Mouse (Mus musculus) left cerebral cortex, postnatal 36 days (tissue): ENCODE measurements around the gene Pikfyve. TPM values are rescaled to one million over a fixed set of nuclear protein-coding genes. Genes with fewer than 3 reads are reported as not detected.

Experiments
- DNase-seq, 2 experiments: peaks; one replicate each; pipeline ENCODE4 v3.0.0; 2021 to 2022; ENCODE audit warnings: low spot score in 2 of 2, mixed read lengths in 1 of 2
- intact Hi-C: fragments of 180-260 bp; cut with DNase I; formaldehyde crosslinking; loops from one replicate; pipeline ENCODE4 v1.15.1; 2025
- total RNA-seq, 2 experiments: library from RNA; stranded (reverse); gene quantifications; 2 replicates each; pipeline ENCODE4 v1.2.3; 2021

Gene Pikfyve
- total RNA-seq = 10 to 100 TPM; 48.7 to 54.9 TPM

- peak; percentile 95 to 96 for DNase-seq
- intact Hi-C loops = no loop called here
These were observed at the start of gene Pikfyve, which contains the start of gene Idh1 for GRCm38 (mm10) chr1:65186287-65187073. Gene Pikfyve, plus strand, starts transcription at chr1:65186683. Gene Idh1, minus strand, starts transcription at chr1:65186500.

- DNase-seq = no peak
- intact Hi-C loops = no loop called here
These were observed 48.9 kb upstream of the Pikfyve start for GRCm38 (mm10) chr1:65137560-65137959.

GRCm38 (mm10) chr1:65144783-65145182 lies 41.7 kb upstream of the Pikfyve start:
- no peak for DNase-seq
- intact Hi-C loops = no loop called here

- intact Hi-C loops = no loop called here
- no peak for DNase-seq
These were observed 39.9 kb upstream of the Pikfyve start for GRCm38 (mm10) chr1:65146601-65147000.

GRCm38 (mm10) chr1:65147326-65147725 lies 39.2 kb upstream of the Pikfyve start:
- no peak for DNase-seq
- intact Hi-C loops = no loop called here

GRCm38 (mm10) chr1:65147971-65148370 lies 38.5 kb upstream of the Pikfyve start:
- no peak for DNase-seq
- intact Hi-C loops = no loop called here

- intact Hi-C loops = no loop called here
- no peak for DNase-seq
These were observed 31.7 kb upstream of the Pikfyve start for GRCm38 (mm10) chr1:65154814-65155213.

- no peak for DNase-seq
- intact Hi-C loops = no loop called here
These were observed 30.4 kb upstream of the Pikfyve start for GRCm38 (mm10) chr1:65156111-65156510.

- no peak for DNase-seq
- intact Hi-C loops = loop anchor here (5.0 kb wide), 1 partner anchor 50 kb away; no protein-coding TSS in a partner anchor
These were observed 24.3 kb upstream of the Pikfyve start for GRCm38 (mm10) chr1:65162210-65162609.

- intact Hi-C loops = no loop called here
- DNase-seq = no peak
These were observed 19.0 kb upstream of the Pikfyve start for GRCm38 (mm10) chr1:65167496-65167895.

GRCm38 (mm10) chr1:65169536-65169935 lies 16.9 kb upstream of the Pikfyve start:
- DNase-seq = no peak
- intact Hi-C loops = no loop called here

GRCm38 (mm10) chr1:65169947-65170346 lies 16.5 kb upstream of the Pikfyve start:
- intact Hi-C loops = loop anchor here (10.0 kb wide), 1 partner anchor 1505 kb away; no protein-coding TSS in a partner anchor
- DNase-seq = no peak

- intact Hi-C loops = loop anchor here (10.0 kb wide), 1 partner anchor 1507 kb away; no protein-coding TSS in a partner anchor
- no peak for DNase-seq
These were observed 14.9 kb upstream of the Pikfyve start for GRCm38 (mm10) chr1:65171579-65171978.

GRCm38 (mm10) chr1:65173716-65174115 lies 12.8 kb upstream of the Pikfyve start:
- intact Hi-C loops = loop anchor here (10.0 kb wide), 1 partner anchor 1509 kb away; no protein-coding TSS in a partner anchor
- no peak for DNase-seq

- intact Hi-C loops = loop anchor here (5.0 to 10.0 kb wide), 2 partner anchors 129 to 1511 kb away; no protein-coding TSS in a partner anchor
- DNase-seq = no peak
These were observed 10.3 kb upstream of the Pikfyve start for GRCm38 (mm10) chr1:65176171-65176570.

GRCm38 (mm10) chr1:65176912-65177311 lies 9.6 kb upstream of the Pikfyve start:
- no peak for DNase-seq
- intact Hi-C loops = loop anchor here (5.0 to 10.0 kb wide), 2 partner anchors 130 to 1512 kb away; no protein-coding TSS in a partner anchor

- intact Hi-C loops = loop anchor here (5.0 to 10.0 kb wide), 2 partner anchors 130 to 1513 kb away; no protein-coding TSS in a partner anchor
- no peak for DNase-seq
These were observed 9.0 kb upstream of the Pikfyve start for GRCm38 (mm10) chr1:65177452-65177851.

GRCm38 (mm10) chr1:65178126-65178901 lies 8.2 kb upstream of the Pikfyve start:
- peak; percentile 85 to 88 for DNase-seq
- intact Hi-C loops = loop anchor here (5.0 to 10.0 kb wide), 2 partner anchors 131 to 1514 kb away; no protein-coding TSS in a partner anchor

GRCm38 (mm10) chr1:65178902-65179432 lies 7.5 kb upstream of the Pikfyve start:
- peak; percentile 95 to 97 for DNase-seq
- intact Hi-C loops = loop anchor here (5.0 to 10.0 kb wide), 2 partner anchors 132 to 1514 kb away; no protein-coding TSS in a partner anchor
